Mouse (Mus musculus): ENCODE measurements around the gene Fam102a.

- TF ChIP-seq CTCF (IDR thresholded peaks at IDR 0.05; ENCODE audit: extremely low read depth, insufficient read depth, insufficient read length, insufficient replicate concordance) (no peak), POLR2A (IDR thresholded peaks at IDR 0.05; ENCODE audit: low read depth, low read length) (no peak)
These were observed 27.2 kb upstream of the Fam102a start for GRCm38 (mm10) chr2:32507906-32508305.
